Mouse (Mus musculus) midbrain, embryonic 16.5 days (tissue): ENCODE results near the gene Cox18. TPM values are rescaled to one million over a fixed set of nuclear protein-coding genes. Genes with fewer than 3 reads are reported as not detected.

ENCODE experiments used
- ATAC-seq: fragments of 200-750 bp; cut with Nextera tagmentation; 2 replicates; pipeline ENCODE4 v1.8.0; 2017; ENCODE audit warnings: moderate TSS enrichment
- H3K27ac ChIP-seq: fragments of 300-500 bp; sonication (generic); 2 replicates; pipeline ENCODE4 v1.5.1; 2014; ENCODE audit warnings: mild to moderate bottlenecking, low read length, mixed read lengths
- H3K27me3 ChIP-seq: fragments of 300-500 bp; sonication (generic); 2 replicates; pipeline ENCODE4 v1.6.1; 2014; ENCODE audit warnings: low read depth, low read length, mixed read lengths; ENCODE audit not compliant: control insufficient read depth, insufficient read depth
- H3K36me3 ChIP-seq: fragments of 300-500 bp; sonication (generic); 2 replicates; pipeline ENCODE4 v1.6.1; 2014; ENCODE audit warnings: mild to moderate bottlenecking, low read length, moderate library complexity, mixed read lengths; ENCODE audit not compliant: control insufficient read depth, insufficient read depth
- H3K4me1 ChIP-seq: fragments of 300-500 bp; sonication (generic); 2 replicates; pipeline ENCODE4 v1.6.1; 2014; ENCODE audit warnings: mild to moderate bottlenecking, low read length, mixed read lengths; ENCODE audit not compliant: control insufficient read depth, insufficient read depth
- H3K4me2 ChIP-seq: fragments of 300-500 bp; sonication (generic); 2 replicates; pipeline ENCODE4 v1.6.1; 2014; ENCODE audit warnings: mild to moderate bottlenecking, low read length, mixed read lengths
- H3K4me3 ChIP-seq: fragments of 300-500 bp; sonication (generic); 2 replicates; pipeline ENCODE4 v1.5.1; 2014; ENCODE audit warnings: low read depth, mild to moderate bottlenecking, low read length, moderate library complexity, mixed read lengths
- H3K9ac ChIP-seq: fragments of 300-500 bp; sonication (generic); 2 replicates; pipeline ENCODE4 v1.6.1; 2014; ENCODE audit warnings: low read depth, low read length, mixed read lengths
- H3K9me3 ChIP-seq: fragments of 300-500 bp; sonication (generic); replicated peaks from 2 replicates; pipeline ENCODE4 v1.6.1; 2014; ENCODE audit warnings: mild to moderate bottlenecking, low read length, mixed read lengths; ENCODE audit not compliant: control insufficient read depth, poor library complexity, severe bottlenecking
- WGBS: fragments of 180-500 bp; shearing (Covaris S2); extraction: QIAGEN DNeasy Blood & Tissue Kit; methylation state at CpG from one replicate; pipeline ENCODE4 v1.1.7; 2014; 5-methylcytosine and 5-hydroxymethylcytosine counted together
- polyA plus RNA-seq: library from polyadenylated mRNA; unstranded; fragments of >200 nt; fragmentation: Nextera tagmentation; extraction: Ambion mirVana; gene quantifications from 2 replicates; pipeline ENCODE4 v1.2.1, GENCODE M21; 2015

The Cox18 gene
- polyA plus RNA-seq, 1 experiment from 2014 or later, result 41.8 TPM

GRCm38 (mm10) chr5:90199922-90200632, 23.7 kb downstream of the Cox18 start:
- H3K4me2 ChIP-seq, result no peak overlapping the region
- 61% methylated on average over 16 of the region's 16 CpGs for WGBS
- no peaks in the 10 kb centered on the region for H3K36me3 ChIP-seq

DNA sequence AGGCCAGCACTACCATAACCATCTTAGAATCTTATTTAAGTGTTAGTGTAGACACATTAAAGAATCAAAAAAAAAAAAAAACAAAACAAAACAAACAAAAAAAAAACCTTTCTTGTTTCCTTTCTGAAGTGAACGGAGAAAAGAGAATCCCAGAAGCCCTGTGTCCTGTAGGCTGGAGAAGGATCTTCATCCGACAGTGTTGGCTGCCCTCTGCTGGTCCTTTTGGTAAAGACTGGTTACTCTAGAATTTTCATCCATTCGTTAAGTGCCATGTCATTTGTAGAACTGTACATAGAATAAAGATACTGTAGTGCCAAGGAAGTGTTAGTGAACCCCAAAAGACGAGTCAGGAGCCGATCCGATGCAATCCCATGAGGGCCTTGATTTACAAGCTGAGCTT, 29.0 kb downstream of the Cox18 start:
- H3K9me3 ChIP-seq, result no peaks in the 10 kb centered on the region
- 31% methylated on average over 6 of the region's 6 CpGs for WGBS
- no peaks in the 10 kb centered on the region for H3K27me3 ChIP-seq
- H3K4me1 ChIP-seq, result no peaks in the 10 kb centered on the region
- ATAC-seq, result peak; percentile 84
- H3K27ac ChIP-seq, result no peak overlapping the region
- H3K4me3 ChIP-seq, result no peak overlapping the region
- H3K4me2 ChIP-seq, result no peak overlapping the region
- no peaks in the 10 kb centered on the region for H3K36me3 ChIP-seq
- no peak overlapping the region for H3K9ac ChIP-seq

More at GRCm38 (mm10) chr5:90199922-90200632, 23.7 kb downstream of the Cox18 start:
- Histone ChIP-seq H3K4me3 (no peak overlapping the region), H3K27me3 (no peaks in the 10 kb centered on the region), H3K27ac (no peak overlapping the region), H3K9ac (no peak overlapping the region), H3K9me3 (no peaks in the 10 kb centered on the region), H3K4me1 (no peaks in the 10 kb centered on the region)
- ATAC-seq, result no peak

DNA sequence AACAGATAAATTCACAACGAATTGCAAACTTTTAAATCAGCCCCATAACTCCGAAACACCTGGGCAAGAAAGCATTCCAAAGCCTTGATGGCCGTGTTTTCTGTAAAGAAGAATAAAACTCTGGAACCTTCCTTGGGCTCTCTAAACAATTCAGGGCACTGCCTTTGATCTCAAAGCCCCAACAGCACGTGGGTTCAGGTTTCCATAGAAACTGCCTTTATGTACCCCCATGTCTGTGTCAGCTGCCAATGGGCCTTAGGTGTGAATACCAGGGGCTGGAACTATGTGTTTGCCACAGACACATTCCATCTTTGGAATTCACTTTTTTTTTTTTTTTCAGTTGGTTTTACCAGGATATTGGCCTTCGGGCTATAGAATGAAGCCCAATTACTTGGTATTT, 41.0 kb downstream of the Cox18 start:
- no peak overlapping the region for H3K4me3 ChIP-seq
- H3K27ac ChIP-seq, result no peak overlapping the region
- H3K9ac ChIP-seq, result no peak overlapping the region
- 61% methylated on average over 5 of the region's 5 CpGs for WGBS
- no peaks in the 10 kb centered on the region for H3K9me3 ChIP-seq
- no peak for ATAC-seq
- no peaks in the 10 kb centered on the region for H3K36me3 ChIP-seq
- H3K27me3 ChIP-seq, result no peaks in the 10 kb centered on the region
- no peaks in the 10 kb centered on the region for H3K4me1 ChIP-seq
- H3K4me2 ChIP-seq, result no peak overlapping the region

DNA sequence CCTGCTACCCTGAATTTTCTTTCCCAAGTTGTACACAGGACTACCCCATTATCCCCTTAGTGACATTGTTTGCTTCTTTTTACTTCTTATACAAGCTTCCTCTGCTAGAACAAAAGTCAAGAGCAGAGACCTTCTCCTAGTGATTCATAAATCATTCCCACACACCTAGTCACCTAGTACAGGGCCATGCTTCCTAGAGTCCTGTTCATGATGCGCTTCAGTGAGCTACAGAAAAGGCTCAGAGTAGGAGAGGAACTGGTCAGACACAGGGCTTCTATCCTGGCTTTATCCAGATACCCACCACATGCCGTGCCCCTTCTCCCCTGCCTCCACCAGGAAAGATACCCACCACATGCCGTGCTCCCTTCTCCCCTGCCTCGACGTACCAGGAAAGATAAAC, 44.7 kb downstream of the Cox18 start:
- Histone ChIP-seq H3K4me1 (no peaks in the 10 kb centered on the region), H3K4me2 (no peak overlapping the region), H3K9ac (no peak overlapping the region), H3K36me3 (no peaks in the 10 kb centered on the region), H3K27me3 (no peaks in the 10 kb centered on the region), H3K4me3 (no peak overlapping the region), H3K27ac (no peak overlapping the region), H3K9me3 (no peaks in the 10 kb centered on the region)
- whole genome bisulfite sequencing, result 88% methylated on average over 5 of the region's 5 CpGs
- ATAC-seq, result no peak

- no peak overlapping the region for H3K4me3 ChIP-seq
- no peak overlapping the region for H3K9ac ChIP-seq
- no peaks in the 10 kb centered on the region for H3K36me3 ChIP-seq
- ATAC-seq, result no peak
- no peaks in the 10 kb centered on the region for H3K9me3 ChIP-seq
- H3K4me2 ChIP-seq, result no peak overlapping the region
- no peaks in the 10 kb centered on the region for H3K4me1 ChIP-seq
- H3K27me3 ChIP-seq, result no peaks in the 10 kb centered on the region
- WGBS, result 88% methylated on average over 1 of the region's 1 CpGs
- H3K27ac ChIP-seq, result no peak overlapping the region
Measured at GRCm38 (mm10) chr5:90178116-90178515, 45.7 kb downstream of the Cox18 start.

Other genes starting within 250 kb of the Cox18 start
- gene Ankrd17, start 142.6 kb upstream of the Cox18 start, polyA plus RNA-seq, result 28.4 and 33.1 TPM in 2 replicates
- gene Gm9958, start 143.2 kb upstream of the Cox18 start, polyA plus RNA-seq, result 4.8 and 5.4 TPM in 2 replicates
- gene Alb, start 236.9 kb upstream of the Cox18 start, polyA plus RNA-seq, result not detected in 2 replicates